Mouse (Mus musculus): ENCODE results near the gene Adcy6. TPM values are rescaled to one million over a fixed set of nuclear protein-coding genes. Genes with fewer than 3 reads are reported as not detected.

The Adcy6 gene
- polyA plus RNA-seq, 2 experiments: 14.3 to 74.0 TPM

DNA sequence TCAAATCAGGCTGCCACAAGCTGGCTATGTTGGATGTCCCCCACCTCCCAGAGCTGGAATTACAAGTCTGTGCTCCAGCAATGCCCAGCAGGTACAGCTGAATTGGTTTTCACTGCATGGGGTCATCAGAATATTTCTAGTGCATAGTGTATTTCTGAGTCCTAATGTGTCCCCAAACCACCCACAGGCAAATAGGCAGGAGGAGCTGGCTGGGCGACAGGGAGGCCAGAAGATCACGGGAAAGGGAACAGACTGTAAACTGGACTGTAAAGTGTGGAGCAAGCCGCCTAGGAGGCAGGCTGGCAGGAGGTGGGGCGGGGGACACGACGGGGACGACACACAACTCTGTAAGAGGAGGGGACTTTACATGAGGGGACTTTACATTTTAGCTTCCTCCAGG, 12.3 kb upstream of the Adcy6 start:
- DNase-seq (ENCODE audit: low spot score) (no peak), ATAC-seq (ENCODE audit: low FRiP score, low read depth) (no peak)
- Histone ChIP-seq H3K9me3 (ENCODE audit: control insufficient read depth, low read length) (no peaks in the 10 kb centered on the region), H3K4me1 (ENCODE audit: control insufficient read depth, insufficient read depth, low read length) (no peaks in the 10 kb centered on the region), H3K9ac (ENCODE audit: low read depth, low read length, severe bottlenecking) (no peak overlapping the region), H3K27ac (replicated peaks; ENCODE audit: low read depth, low read length) (no peak overlapping the region), H3K4me2 (replicated peaks; ENCODE audit: low read depth, low read length, severe bottlenecking) (no peak overlapping the region), H3K27me3 (ENCODE audit: control insufficient read depth, insufficient read depth, low read length) (no peaks in the 10 kb centered on the region), H3K36me3 (ENCODE audit: control insufficient read depth, insufficient read depth, low read length) (no peaks in the 10 kb centered on the region), H3K4me3 (replicated peaks; ENCODE audit: low read length) (no peak overlapping the region)
- TF ChIP-seq POLR2A (IDR thresholded peaks at IDR 0.05; ENCODE audit: borderline replicate concordance, extremely low read depth, insufficient read depth, insufficient read length): no peak
- WGBS: 5% methylated on average over 7 of the region's 7 CpGs

DNA sequence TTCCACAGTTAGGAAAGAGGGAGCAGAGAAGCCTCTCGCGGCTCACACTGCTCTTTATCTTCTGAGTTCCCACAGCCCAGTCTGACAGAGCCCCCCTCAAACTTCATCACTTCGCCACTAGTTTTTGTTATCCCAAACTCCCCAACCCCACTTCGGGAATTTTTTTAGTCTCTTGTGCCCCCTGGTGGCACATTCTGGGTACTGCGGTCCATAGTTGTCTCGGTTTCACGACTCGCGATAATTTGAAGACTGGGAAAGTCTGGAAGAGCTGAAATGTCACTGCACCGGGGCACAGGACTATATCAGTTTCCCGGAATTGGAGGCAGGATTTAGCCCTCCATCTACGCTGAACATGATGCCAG, 7.3 kb upstream of the Adcy6 start:
- H3K9ac ChIP-seq (ENCODE audit: low read depth, low read length, severe bottlenecking): no peak overlapping the region
- no peaks in the 10 kb centered on the region for H3K27me3 ChIP-seq (ENCODE audit: control insufficient read depth, insufficient read depth, low read length)
- ATAC-seq (ENCODE audit: low FRiP score, low read depth): peak; percentile 71; the same call in 1 of the 2 replicates
- H3K36me3 ChIP-seq (ENCODE audit: control insufficient read depth, insufficient read depth, low read length): no peaks in the 10 kb centered on the region
- peak; percentile 70 for DNase-seq (ENCODE audit: low spot score)
- no peak for TF ChIP-seq POLR2A (IDR thresholded peaks at IDR 0.05; ENCODE audit: borderline replicate concordance, extremely low read depth, insufficient read depth, insufficient read length)
- no peak overlapping the region for H3K27ac ChIP-seq (replicated peaks; ENCODE audit: low read depth, low read length)
- peaks cover 11% of the 10 kb centered on the region; the same call in 1 of the 2 replicates for H3K4me1 ChIP-seq (ENCODE audit: control insufficient read depth, insufficient read depth, low read length)
- H3K9me3 ChIP-seq (ENCODE audit: control insufficient read depth, low read length): no peaks in the 10 kb centered on the region
- WGBS: under 1% methylated on average over 12 of the region's 12 CpGs
- peak overlapping the region; percentile 30 for H3K4me2 ChIP-seq (replicated peaks; ENCODE audit: low read depth, low read length, severe bottlenecking)
- 0 out of 2 replicates have a peak overlapping the region, but pooled peaks have one; percentile 0 for H3K4me3 ChIP-seq (replicated peaks; ENCODE audit: low read length)

DNA sequence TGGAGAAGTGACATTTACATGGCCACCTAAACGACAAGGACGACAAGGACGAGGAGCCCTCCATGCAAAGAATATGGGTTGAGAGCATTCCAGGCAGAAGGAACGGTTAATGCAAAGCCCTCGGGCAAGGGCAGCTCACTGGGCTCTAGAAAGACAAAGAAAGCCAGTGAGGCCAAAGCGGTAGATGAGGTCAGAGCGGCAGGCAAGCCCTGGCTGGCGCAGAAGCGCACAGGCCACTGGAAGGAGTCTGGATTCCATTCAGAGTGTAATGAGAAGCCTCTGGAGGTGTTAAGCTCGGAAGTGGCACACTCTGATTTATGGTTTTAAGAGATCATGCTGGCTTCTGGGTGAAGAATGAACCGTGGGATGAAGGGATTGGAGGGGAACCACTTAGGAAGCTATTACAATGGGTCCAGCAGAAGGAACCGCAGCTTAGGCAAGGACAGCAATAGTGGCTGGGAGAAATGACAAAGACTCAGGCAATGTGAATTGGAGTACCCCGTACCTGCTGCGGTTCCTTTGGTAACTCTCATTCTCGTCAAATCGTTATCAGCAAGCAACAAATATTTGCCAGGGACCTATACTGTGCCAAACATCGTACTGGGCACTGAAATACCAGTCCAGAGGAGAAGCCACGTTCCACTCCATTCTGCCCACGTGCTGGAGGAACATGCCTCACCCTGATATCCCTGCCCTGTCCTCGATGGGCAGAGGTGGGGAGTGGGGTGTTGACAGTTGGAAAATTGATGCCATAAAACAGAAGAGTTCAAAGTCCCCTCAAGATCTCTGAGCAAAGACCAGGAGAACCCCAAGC, 6.7 kb upstream of the Adcy6 start:
- DNase-seq (ENCODE audit: low spot score): no peak
- Histone ChIP-seq H3K4me3 (replicated peaks; ENCODE audit: low read length) (0 out of 2 replicates have a peak overlapping the region, but pooled peaks have one; percentile 0), H3K9me3 (ENCODE audit: control insufficient read depth, low read length) (no peaks in the 10 kb centered on the region), H3K9ac (ENCODE audit: low read depth, low read length, severe bottlenecking) (no peak overlapping the region), H3K4me2 (replicated peaks; ENCODE audit: low read depth, low read length, severe bottlenecking) (peak overlapping the region; percentile 30), H3K27me3 (ENCODE audit: control insufficient read depth, insufficient read depth, low read length) (no peaks in the 10 kb centered on the region), H3K36me3 (ENCODE audit: control insufficient read depth, insufficient read depth, low read length) (no peaks in the 10 kb centered on the region), H3K27ac (replicated peaks; ENCODE audit: low read depth, low read length) (no peak overlapping the region), H3K4me1 (ENCODE audit: control insufficient read depth, insufficient read depth, low read length) (peaks cover 11% of the 10 kb centered on the region; the same call in 1 of the 2 replicates)
- WGBS: 23% methylated on average over 20 of the region's 20 CpGs
- ATAC-seq (ENCODE audit: low FRiP score, low read depth): no peak
- no peak for TF ChIP-seq POLR2A (IDR thresholded peaks at IDR 0.05; ENCODE audit: borderline replicate concordance, extremely low read depth, insufficient read depth, insufficient read length)

DNA sequence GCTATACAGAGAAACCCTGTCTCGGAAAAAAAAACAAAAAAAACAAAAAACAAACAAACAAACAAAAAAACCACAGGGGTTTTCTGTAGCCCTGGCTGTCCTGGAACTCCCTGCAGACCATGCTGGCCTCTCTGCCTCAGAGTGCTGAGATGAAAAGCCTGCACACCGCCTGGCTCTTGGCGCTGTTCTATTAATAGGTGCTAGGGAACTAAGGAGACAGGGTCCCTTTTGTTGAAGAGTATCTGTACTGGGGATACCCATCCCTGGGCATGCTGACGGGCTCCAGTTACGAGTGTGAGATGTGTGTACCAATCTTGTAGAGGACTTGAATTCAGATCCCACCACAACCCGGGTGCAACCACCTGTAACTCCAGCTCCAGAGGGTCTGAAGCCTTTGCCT, 5.9 kb upstream of the Adcy6 start:
- Histone ChIP-seq H3K27ac (replicated peaks; ENCODE audit: low read depth, low read length) (no peak overlapping the region), H3K4me3 (replicated peaks; ENCODE audit: low read length) (no peak overlapping the region), H3K9ac (ENCODE audit: low read depth, low read length, severe bottlenecking) (no peak overlapping the region), H3K4me1 (ENCODE audit: control insufficient read depth, insufficient read depth, low read length) (peaks cover 11% of the 10 kb centered on the region; the same call in 1 of the 2 replicates), H3K9me3 (ENCODE audit: control insufficient read depth, low read length) (no peaks in the 10 kb centered on the region), H3K27me3 (ENCODE audit: control insufficient read depth, insufficient read depth, low read length) (no peaks in the 10 kb centered on the region), H3K4me2 (replicated peaks; ENCODE audit: low read depth, low read length, severe bottlenecking) (no peak overlapping the region), H3K36me3 (ENCODE audit: control insufficient read depth, insufficient read depth, low read length) (no peaks in the 10 kb centered on the region)
- no peak for TF ChIP-seq POLR2A (IDR thresholded peaks at IDR 0.05; ENCODE audit: borderline replicate concordance, extremely low read depth, insufficient read depth, insufficient read length)
- no peak for ATAC-seq (ENCODE audit: low FRiP score, low read depth)
- WGBS: 67% methylated on average over 6 of the region's 6 CpGs
- no peak for DNase-seq (ENCODE audit: low spot score)

DNA sequence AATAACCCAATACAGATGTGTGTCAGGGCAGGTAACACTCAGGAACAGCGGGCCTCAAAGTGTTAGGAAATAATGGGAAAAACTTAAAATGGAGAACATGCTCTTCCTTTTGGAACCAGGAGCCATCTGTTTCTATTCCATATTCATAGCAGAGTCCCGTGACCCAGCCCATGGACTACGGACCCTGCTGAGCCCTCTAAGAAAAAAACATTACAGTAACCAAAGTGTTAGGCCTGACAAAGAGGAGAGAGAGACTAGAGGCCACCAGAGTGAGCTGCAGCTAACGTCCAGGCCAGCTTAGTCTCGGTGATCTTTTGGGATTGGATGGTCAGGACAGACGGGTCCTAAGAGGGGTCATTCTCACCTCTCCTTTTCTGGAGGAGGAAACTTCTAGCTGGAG, 5.1 kb upstream of the Adcy6 start:
- Histone ChIP-seq H3K9ac (ENCODE audit: low read depth, low read length, severe bottlenecking) (no peak overlapping the region), H3K4me3 (replicated peaks; ENCODE audit: low read length) (no peak overlapping the region), H3K27ac (replicated peaks; ENCODE audit: low read depth, low read length) (no peak overlapping the region), H3K27me3 (ENCODE audit: control insufficient read depth, insufficient read depth, low read length) (no peaks in the 10 kb centered on the region), H3K4me1 (ENCODE audit: control insufficient read depth, insufficient read depth, low read length) (peaks cover 11% of the 10 kb centered on the region; the same call in 1 of the 2 replicates), H3K36me3 (ENCODE audit: control insufficient read depth, insufficient read depth, low read length) (no peaks in the 10 kb centered on the region), H3K9me3 (ENCODE audit: control insufficient read depth, low read length) (no peaks in the 10 kb centered on the region), H3K4me2 (replicated peaks; ENCODE audit: low read depth, low read length, severe bottlenecking) (no peak overlapping the region)
- no peak for ATAC-seq (ENCODE audit: low FRiP score, low read depth)
- TF ChIP-seq POLR2A (IDR thresholded peaks at IDR 0.05; ENCODE audit: borderline replicate concordance, extremely low read depth, insufficient read depth, insufficient read length): no peak
- DNase-seq (ENCODE audit: low spot score): no peak
- 33% methylated on average over 6 of the region's 6 CpGs for WGBS
